20 mouse cellular contexts compared by ENCODE assay signal in genomic region chr10:127141500-127141899, GRCm38 (mm10). TPM values are rescaled to one million over a fixed set of nuclear protein-coding genes. Genes with fewer than 3 reads are reported as not detected.
A peak's percentile ranks its signal among the peaks of the same experiment; 100 is the strongest.
DNase-seq lines count a peak whose midpoint lies in the region; ATAC-seq and TF ChIP-seq lines count a peak whose summit lies in the region.
"Had no signal": no experiment of that assay in that cellular context is flagged by ENCODE, and none has a peak within 500 bp of the region (broad histone marks: within the 10 kb centered on the region; RNA-seq: fewer than 3 reads in every experiment).

No protein-coding gene starts in this region.

- no peak overlapping the region for H3K27ac ChIP-seq in hindbrain, postnatal 0 days
- H3K27ac ChIP-seq: heart, adult 2 months; hindbrain, embryonic 13.5 days; limb, embryonic 12.5 days; liver, embryonic 14.5 days; midbrain, embryonic 13.5 days had no signal

- peak; percentile 58 for ATAC-seq in activated CD4-positive, CD25-positive, alpha-beta regulatory T cell, adult 4 months
- no peak for ATAC-seq in hindbrain, postnatal 0 days
- ATAC-seq: forebrain, embryonic 14.5 days; midbrain, embryonic 13.5 days had no signal

- no peak for TF ChIP-seq CTCF in hindbrain, postnatal 0 days (IDR thresholded peaks at IDR 0.05; ENCODE audit: low read depth)
- no peak for TF ChIP-seq CTCF in lung, adult 2 months (IDR thresholded peaks at IDR 0.05; ENCODE audit: insufficient read depth, low read length)

- H3K4me3 ChIP-seq in hindbrain, postnatal 0 days (ENCODE audit: low read length): no peak overlapping the region
- H3K4me3 ChIP-seq in lung, adult 2 months (replicated peaks; ENCODE audit: extremely low read depth, low read depth, low read length): no peak overlapping the region
- H3K4me3 ChIP-seq: heart, adult 2 months; hindbrain, embryonic 13.5 days; limb, embryonic 12.5 days; midbrain, embryonic 13.5 days had no signal

- peak; percentile 88 for DNase-seq in heart, adult 11 months
- DNase-seq in heart, postnatal 25 days (ENCODE audit: low spot score): no peak
- peak; percentile 83 to 91 for DNase-seq in natural killer cell, adult 2 months (ENCODE audit: low spot score in 2 of 2)
- DNase-seq in thymus, postnatal 36 days: peak; percentile 65 to 74
- no peak for DNase-seq in left cerebral cortex, adult 9 months (ENCODE audit: low spot score in 2 of 2)
- no peak for DNase-seq in hindbrain, postnatal 0 days (ENCODE audit: low spot score)
- DNase-seq in lung, adult 2 months: no peak
- DNase-seq: adrenal gland, postnatal 10 days; cerebellum, adult 9-11 months; kidney, adult 18-20 months; kidney, postnatal 4 days; lung, postnatal 10 days; right cerebral cortex, postnatal 14 days had no signal

- H3K9me3 ChIP-seq in hindbrain, postnatal 0 days (ENCODE audit: low read length): no peaks in the 10 kb centered on the region
- H3K9me3 ChIP-seq: hindbrain, embryonic 13.5 days; limb, embryonic 12.5 days; midbrain, embryonic 13.5 days had no signal

- no peaks in the 10 kb centered on the region for H3K4me1 ChIP-seq in hindbrain, postnatal 0 days (ENCODE audit: insufficient read depth, low read length)
- H3K4me1 ChIP-seq in lung, adult 2 months (ENCODE audit: control insufficient read depth, insufficient read depth, low read length): no peaks in the 10 kb centered on the region
- H3K4me1 ChIP-seq: hindbrain, embryonic 13.5 days; limb, embryonic 12.5 days; midbrain, embryonic 13.5 days had no signal

- H3K36me3 ChIP-seq in hindbrain, postnatal 0 days (ENCODE audit: insufficient read depth, low read length): no peaks in the 10 kb centered on the region
- H3K36me3 ChIP-seq: hindbrain, embryonic 13.5 days; limb, embryonic 12.5 days; midbrain, embryonic 13.5 days had no signal

- intact Hi-C loops in heart, postnatal 25 days (cut with DNase I): no loop called here

- no peak overlapping the region for H3K4me2 ChIP-seq in hindbrain, postnatal 0 days (ENCODE audit: low read depth, low read length)
- H3K4me2 ChIP-seq: hindbrain, embryonic 13.5 days; limb, embryonic 12.5 days; midbrain, embryonic 13.5 days had no signal

- no peak for TF ChIP-seq POLR2A in lung, adult 2 months (IDR thresholded peaks at IDR 0.05; ENCODE audit: borderline replicate concordance, extremely low read depth, low read depth, low read length)

- WGBS in hindbrain, postnatal 0 days: 79% methylated on average over 8 of the region's 8 CpGs
- 38% methylated on average over 8 of the region's 8 CpGs for WGBS in lung, adult 2 months

- no peaks in the 10 kb centered on the region for H3K27me3 ChIP-seq in hindbrain, postnatal 0 days (ENCODE audit: insufficient read depth, low read length)
- H3K27me3 ChIP-seq: hindbrain, embryonic 13.5 days; limb, embryonic 12.5 days; midbrain, embryonic 13.5 days had no signal

- H3K9ac ChIP-seq in hindbrain, postnatal 0 days (replicated peaks; ENCODE audit: low read length): no peak overlapping the region
- H3K9ac ChIP-seq: hindbrain, embryonic 13.5 days; limb, embryonic 12.5 days; liver, embryonic 14.5 days; midbrain, embryonic 13.5 days had no signal

RNA-seq across cellular contexts. Expression of gene Os9, which starts 20.6 kb away (rescaled TPM):
- 10 to 100 TPM; 25.0 to 25.1 TPM for total RNA-seq in heart, postnatal 25 days (2021)
- polyA plus RNA-seq in activated CD4-positive, CD25-positive, alpha-beta regulatory T cell, adult 4 months (2017; shearing (Covaris generic)): 10 to 100 TPM; 51.3 to 75.5 TPM
- total RNA-seq in hindbrain, postnatal 0 days (2014; rRNA removed): 118 and 119 TPM in 2 replicates
- 128 and 129 TPM in 2 replicates for polyA plus RNA-seq in hindbrain, postnatal 0 days (2015; fragmentation: Nextera tagmentation; extraction: Ambion mirVana)
- polyA plus RNA-seq in lung, adult 2 months (2012; rRNA removed): 89.5 and 111 TPM in 2 replicates

RNA-seq across cellular contexts. Expression of gene B4galnt1, which starts 23.5 kb away (rescaled TPM):
- 1 to 10 TPM; 1.5 to 1.6 TPM for total RNA-seq in heart, postnatal 25 days (2021)
- polyA plus RNA-seq in activated CD4-positive, CD25-positive, alpha-beta regulatory T cell, adult 4 months (2017; shearing (Covaris generic)): 100 to 1,000 TPM; 152 to 209 TPM
- 111 and 112 TPM in 2 replicates for total RNA-seq in hindbrain, postnatal 0 days (2014; rRNA removed)
- polyA plus RNA-seq in hindbrain, postnatal 0 days (2015; fragmentation: Nextera tagmentation; extraction: Ambion mirVana): 56.7 and 65.3 TPM in 2 replicates
- polyA plus RNA-seq in lung, adult 2 months (2012; rRNA removed): 70.8 and 81.2 TPM in 2 replicates

RNA-seq across cellular contexts. Expression of gene Slc26a10, which starts 38.9 kb away (rescaled TPM):
- total RNA-seq in heart, postnatal 25 days (2021): 10 to 100 TPM; 18.2 to 29.2 TPM
- polyA plus RNA-seq in activated CD4-positive, CD25-positive, alpha-beta regulatory T cell, adult 4 months (2017; shearing (Covaris generic)): 1 to 10 TPM; 2.5 to 2.7 TPM
- 0.31 TPM in 1 of 2 replicates, not detected in the other for total RNA-seq in hindbrain, postnatal 0 days (2014; rRNA removed)
- 0.79 and 1.1 TPM in 2 replicates for polyA plus RNA-seq in hindbrain, postnatal 0 days (2015; fragmentation: Nextera tagmentation; extraction: Ambion mirVana)
- polyA plus RNA-seq in lung, adult 2 months (2012; rRNA removed): 3.5 and 7.4 TPM in 2 replicates

RNA-seq across cellular contexts. Expression of gene Arhgef25, which starts 48.4 kb away (rescaled TPM):
- 10 to 100 TPM; 10.9 to 12.7 TPM for total RNA-seq in heart, postnatal 25 days (2021)
- not detected for polyA plus RNA-seq in activated CD4-positive, CD25-positive, alpha-beta regulatory T cell, adult 4 months (2017; shearing (Covaris generic))
- 61.0 and 65.4 TPM in 2 replicates for total RNA-seq in hindbrain, postnatal 0 days (2014; rRNA removed)
- 20.3 and 21.6 TPM in 2 replicates for polyA plus RNA-seq in hindbrain, postnatal 0 days (2015; fragmentation: Nextera tagmentation; extraction: Ambion mirVana)
- polyA plus RNA-seq in lung, adult 2 months (2012; rRNA removed): 29.1 and 36.7 TPM in 2 replicates

RNA-seq across cellular contexts. Expression of gene Dtx3, which starts 54.0 kb away (rescaled TPM):
- total RNA-seq in heart, postnatal 25 days (2021): 10 to 100 TPM; 26.3 to 28.6 TPM
- 10 to 100 TPM; 40.6 to 42.9 TPM for polyA plus RNA-seq in activated CD4-positive, CD25-positive, alpha-beta regulatory T cell, adult 4 months (2017; shearing (Covaris generic))
- 233 and 240 TPM in 2 replicates for total RNA-seq in hindbrain, postnatal 0 days (2014; rRNA removed)
- 170 and 185 TPM in 2 replicates for polyA plus RNA-seq in hindbrain, postnatal 0 days (2015; fragmentation: Nextera tagmentation; extraction: Ambion mirVana)
- 134 and 157 TPM in 2 replicates for polyA plus RNA-seq in lung, adult 2 months (2012; rRNA removed)

Comparison
In these comparisons a context has a peak if more than half of its experiments do, and no peak if none do; other contexts are left out.
1. DNase-seq: peak in heart, adult 11 months (single experiment), natural killer cell, adult 2 months (2 of 2) and thymus, postnatal 36 days (2 of 2); none in heart, postnatal 25 days (single experiment), left cerebral cortex, adult 9 months (0 of 2), hindbrain, postnatal 0 days (single experiment) and lung, adult 2 months (single experiment).